ENCODE assay signal across 25 mouse cellular contexts in the genomic region with DNA sequence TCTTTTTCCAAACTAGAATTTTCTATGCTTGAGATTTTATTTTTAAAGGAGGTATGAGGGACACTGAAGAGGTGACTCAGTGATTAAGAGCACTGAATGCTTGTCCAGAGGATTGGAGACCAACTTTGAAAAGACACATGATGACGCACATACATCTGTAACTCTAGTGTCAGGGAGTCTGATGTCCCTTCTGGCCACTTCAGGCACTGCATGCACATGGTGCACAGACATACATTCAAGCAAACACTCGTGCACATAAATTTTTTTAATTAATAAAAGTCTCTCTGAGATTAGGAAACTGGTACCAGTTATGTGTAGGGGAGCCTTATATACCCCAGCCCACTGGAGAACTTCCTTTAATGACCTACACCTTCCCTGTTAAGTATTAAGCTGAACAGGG. TPM values are rescaled to one million over a fixed set of nuclear protein-coding genes. Genes with fewer than 3 reads are reported as not detected.
DNase-seq lines count a peak whose midpoint lies in the region; ATAC-seq and TF ChIP-seq lines count a peak whose summit lies in the region.
"Had no signal": no experiment of that assay in that cellular context is flagged by ENCODE, and none has a peak within 500 bp of the region (broad histone marks: within the 10 kb centered on the region; RNA-seq: fewer than 3 reads in every experiment).

No protein-coding gene starts in this region.

- H3K27ac ChIP-seq in heart, adult 2 months, result no peak overlapping the region
- H3K27ac ChIP-seq in liver, embryonic 14.5 days, result no peak overlapping the region
- no peak overlapping the region for H3K27ac ChIP-seq in liver, embryonic 12.5 days
- H3K27ac ChIP-seq in MEL (ENCODE audit: control insufficient read depth, low read depth, low read length), result no peak overlapping the region
- H3K27ac ChIP-seq: embryonic facial prominence, embryonic 15.5 days; forebrain, embryonic 10.5 days; forebrain, embryonic 15.5 days; heart, embryonic 13.5 days; hindbrain, embryonic 13.5 days; intestine, embryonic 15.5 days had no signal

- no peak for ATAC-seq in liver, embryonic 14.5 days (ENCODE audit: insufficient read depth)
- no peak for ATAC-seq in liver, embryonic 12.5 days
- ATAC-seq: activated CD4-positive, CD25-positive, alpha-beta regulatory T cell, adult 4 months; forebrain, embryonic 15.5 days; intestine, embryonic 15.5 days had no signal

- TF ChIP-seq POLR2A in heart, adult 2 months (IDR thresholded peaks at IDR 0.05; ENCODE audit: insufficient read depth, low read depth, low read length), result no peak
- no peak for TF ChIP-seq POLR2A in MEL (IDR thresholded peaks at IDR 0.05; ENCODE audit: control insufficient read depth in 1 of 2, insufficient read depth in 1 of 2, low read depth in 1 of 2, low read length in 2 of 2, poor library complexity in 1 of 2)

- WGBS in heart, adult 2 months, result 81% methylated on average over 2 of the region's 2 CpGs
- 53% methylated on average over 2 of the region's 2 CpGs for WGBS in liver, embryonic 14.5 days (ENCODE audit: insufficient replicate concordance)
- 54% methylated on average over 2 of the region's 2 CpGs for WGBS in liver, embryonic 12.5 days (ENCODE audit: insufficient replicate concordance)

- no peak for TF ChIP-seq RAD21 in MEL (IDR thresholded peaks at IDR 0.05; ENCODE audit: low read depth, low read length)

- peak; percentile 30 for TF ChIP-seq CTCF in heart, adult 2 months (IDR thresholded peaks at IDR 0.05)
- TF ChIP-seq CTCF in liver, embryonic 14.5 days (IDR thresholded peaks at IDR 0.05; ENCODE audit: low read depth), result peak; percentile 18; the same call in 1 of the 2 replicates
- TF ChIP-seq CTCF in E14TG2a.4 (conservative IDR thresholded peaks at IDR 0.05; ENCODE audit: low read length) (0 out of 2 replicates have a peak, but pooled peaks have one; percentile 4), MEL (IDR thresholded peaks at IDR 0.05 in 2 of 3, conservative IDR thresholded peaks at IDR 0.05 in 1 of 3; ENCODE audit: control insufficient read depth in 1 of 3, insufficient read depth in 1 of 3, low read depth in 2 of 3, low read length in 3 of 3, poor library complexity in 1 of 3, severe bottlenecking in 1 of 3) (peak; percentile 7 to 27 (median 17); a peak in 5 of 6 replicates)

- H3K27me3 ChIP-seq in heart, adult 2 months (ENCODE audit: control insufficient read depth, insufficient read depth, low read length), result no peaks in the 10 kb centered on the region
- H3K27me3 ChIP-seq in liver, embryonic 14.5 days (ENCODE audit: control insufficient read depth, insufficient read depth, low read length), result no peaks in the 10 kb centered on the region
- H3K27me3 ChIP-seq in liver, embryonic 12.5 days (replicated peaks), result no peaks in the 10 kb centered on the region
- H3K27me3 ChIP-seq in E14TG2a.4 (ENCODE audit: insufficient read depth, low read length) (no peaks in the 10 kb centered on the region), MEL (ENCODE audit: control insufficient read depth in 1 of 2, insufficient read depth in 2 of 2, low read length in 2 of 2) (no peaks in the 10 kb centered on the region)
- H3K27me3 ChIP-seq: CH12.LX; embryonic facial prominence, embryonic 15.5 days; forebrain, embryonic 15.5 days; heart, embryonic 13.5 days; hindbrain, embryonic 13.5 days; intestine, embryonic 15.5 days had no signal

- DNase-seq in heart, adult 2 months, result no peak
- no peak for DNase-seq in heart, postnatal 25 days (ENCODE audit: low spot score)
- no peak for DNase-seq in liver, embryonic 14.5 days (ENCODE audit: low read depth in 3 of 3, low spot score in 3 of 3)
- peak; percentile 26 for DNase-seq in MEL (ENCODE audit: low read depth, low spot score)
- DNase-seq in cerebellum, adult 18-20 months, result no peak
- no peak for DNase-seq in adrenal gland, postnatal 25 days
- DNase-seq: adrenal gland, postnatal 14 days; cerebellum, adult 8-10 months; cerebellum, postnatal 14 days; embryo, embryonic 11 days; gastrocnemius, postnatal 10 days; heart, postnatal 4 days had no signal

- TF ChIP-seq EP300 in heart, adult 2 months (IDR thresholded peaks at IDR 0.05; ENCODE audit: insufficient read depth, low read depth, low read length), result no peak
- TF ChIP-seq EP300 in liver, embryonic 14.5 days (IDR thresholded peaks at IDR 0.05; ENCODE audit: low read depth), result no peak
- TF ChIP-seq EP300 in MEL (IDR thresholded peaks at IDR 0.05; ENCODE audit: low read depth in 1 of 2, low read length in 2 of 2), result no peak

- H3K79me2 ChIP-seq in heart, adult 2 months (replicated peaks; ENCODE audit: control insufficient read depth, insufficient read depth, low read length), result no peaks in the 10 kb centered on the region
- H3K79me2 ChIP-seq in MEL (ENCODE audit: control insufficient read depth, insufficient read depth, low read length, poor library complexity), result no peaks in the 10 kb centered on the region

- intact Hi-C loops in heart, adult 2 months (cut with DNase I), result no loop called here
- intact Hi-C loops in heart, postnatal 25 days (cut with DNase I), result no loop called here

- no peak overlapping the region for H3K4me2 ChIP-seq in liver, embryonic 14.5 days (ENCODE audit: low read depth)
- no peak overlapping the region for H3K4me2 ChIP-seq in liver, embryonic 12.5 days
- H3K4me2 ChIP-seq: embryonic facial prominence, embryonic 15.5 days; forebrain, embryonic 15.5 days; heart, embryonic 13.5 days; hindbrain, embryonic 13.5 days; intestine, embryonic 15.5 days had no signal

- no peak overlapping the region for H3K9ac ChIP-seq in heart, adult 2 months (ENCODE audit: low read depth, low read length)
- H3K9ac ChIP-seq in liver, embryonic 14.5 days (replicated peaks), result no peak overlapping the region
- H3K9ac ChIP-seq in liver, embryonic 12.5 days, result no peak overlapping the region
- no peak overlapping the region for H3K9ac ChIP-seq in MEL (ENCODE audit: control insufficient read depth, low read depth, low read length, poor library complexity, severe bottlenecking)
- H3K9ac ChIP-seq: embryonic facial prominence, embryonic 15.5 days; forebrain, embryonic 15.5 days; heart, embryonic 13.5 days; hindbrain, embryonic 13.5 days; intestine, embryonic 15.5 days had no signal

- no peak overlapping the region for H3K4me3 ChIP-seq in heart, adult 2 months
- no peak overlapping the region for H3K4me3 ChIP-seq in liver, embryonic 14.5 days (ENCODE audit: insufficient read depth in 1 of 2, low read depth in 2 of 2, low read length in 2 of 2)
- H3K4me3 ChIP-seq in liver, embryonic 12.5 days, result no peak overlapping the region
- H3K4me3 ChIP-seq in E14TG2a.4 (replicated peaks; ENCODE audit: low read length), result no peak overlapping the region
- no peak overlapping the region for H3K4me3 ChIP-seq in MEL (ENCODE audit: control insufficient read depth in 1 of 2, insufficient read depth in 1 of 2, low read depth in 2 of 2, low read length in 2 of 2)
- H3K4me3 ChIP-seq: embryonic facial prominence, embryonic 15.5 days; erythroblast, embryonic 14.5 days; forebrain, embryonic 10.5 days; forebrain, embryonic 15.5 days; heart, embryonic 13.5 days; hindbrain, embryonic 13.5 days; intestine, embryonic 15.5 days had no signal

- no peaks in the 10 kb centered on the region for H3K36me3 ChIP-seq in heart, adult 2 months (ENCODE audit: control insufficient read depth, insufficient read depth, low read length)
- H3K36me3 ChIP-seq in liver, embryonic 14.5 days (replicated peaks; ENCODE audit: control insufficient read depth, insufficient read depth, low read depth), result no peaks in the 10 kb centered on the region
- no peaks in the 10 kb centered on the region for H3K36me3 ChIP-seq in liver, embryonic 12.5 days
- no peaks in the 10 kb centered on the region for H3K36me3 ChIP-seq in E14TG2a.4 (ENCODE audit: insufficient read depth, low read length)
- peaks cover 0 to 16% of the 10 kb centered on the region in 2 experiments; a peak in 2 of 4 replicates for H3K36me3 ChIP-seq in MEL (ENCODE audit: control insufficient read depth in 1 of 2, insufficient read depth in 2 of 2, low read length in 2 of 2)
- H3K36me3 ChIP-seq: embryonic facial prominence, embryonic 15.5 days; forebrain, embryonic 10.5 days; forebrain, embryonic 15.5 days; heart, embryonic 13.5 days; hindbrain, embryonic 13.5 days; intestine, embryonic 15.5 days had no signal

- peaks cover 4% of the 10 kb centered on the region for H3K4me1 ChIP-seq in heart, adult 2 months (ENCODE audit: control insufficient read depth, insufficient read depth, low read length)
- H3K4me1 ChIP-seq in liver, embryonic 14.5 days (replicated peaks; ENCODE audit: control insufficient read depth in 2 of 2, insufficient read depth in 2 of 2, low read length in 1 of 2), result no peaks in the 10 kb centered on the region
- no peaks in the 10 kb centered on the region for H3K4me1 ChIP-seq in liver, embryonic 12.5 days
- H3K4me1 ChIP-seq in E14TG2a.4 (replicated peaks; ENCODE audit: low read depth, low read length), result no peaks in the 10 kb centered on the region
- peaks cover 17 to 24% of the 10 kb centered on the region in 2 experiments for H3K4me1 ChIP-seq in MEL (ENCODE audit: control insufficient read depth in 1 of 2, insufficient read depth in 2 of 2, low read length in 2 of 2)
- H3K4me1 ChIP-seq: embryonic facial prominence, embryonic 15.5 days; forebrain, embryonic 10.5 days; forebrain, embryonic 15.5 days; hindbrain, embryonic 13.5 days; intestine, embryonic 15.5 days had no signal

- no peaks in the 10 kb centered on the region for H3K9me3 ChIP-seq in liver, embryonic 14.5 days (ENCODE audit: control insufficient read depth, low read length)
- H3K9me3 ChIP-seq in liver, embryonic 12.5 days (replicated peaks), result no peaks in the 10 kb centered on the region
- H3K9me3 ChIP-seq in E14TG2a.4 (ENCODE audit: low read length), result peaks cover 20% of the 10 kb centered on the region
- no peaks in the 10 kb centered on the region for H3K9me3 ChIP-seq in MEL (replicated peaks; ENCODE audit: insufficient read depth, low read length)
- H3K9me3 ChIP-seq: embryonic facial prominence, embryonic 15.5 days; forebrain, embryonic 10.5 days; forebrain, embryonic 15.5 days; heart, embryonic 13.5 days; hindbrain, embryonic 13.5 days; intestine, embryonic 15.5 days had no signal

RNA-seq across cellular contexts. Expression of a gene that starts 10.5 kb away (rescaled TPM):
- 1 to 10 TPM; 3.7 to 5.0 TPM for total RNA-seq in heart, adult 2 months (2021)
- 2.2 and 3.1 TPM in 2 replicates for polyA plus RNA-seq in heart, adult 2 months (2012; rRNA removed)
- total RNA-seq in heart, postnatal 25 days (2021), result 10 to 100 TPM in 1 of 2 experiments, 1 to 10 TPM in 1; 9.6 to 10.5 TPM
- 0.02 and 0.03 TPM in 2 replicates for polyA plus RNA-seq in liver, embryonic 14.5 days (2012; rRNA removed)
- 0.01 and 0.08 TPM in 2 replicates for polyA plus RNA-seq in liver, embryonic 14.5 days (2014; fragmentation: Nextera tagmentation; extraction: Ambion mirVana)
- 0.02 and 0.05 TPM in 2 replicates for polyA plus RNA-seq in liver, embryonic 12.5 days (2016; fragmentation: Nextera tagmentation; extraction: Ambion mirVana)
- not detected in 2 replicates for total RNA-seq in MEL (2012; rRNA removed)
- under 1 TPM in 1 of 2 experiments, not detected in 1; 0.03 TPM for polyA plus RNA-seq in MEL (2012; ENCODE audit: insufficient read depth in 1 of 2, insufficient read length in 2 of 2, low read depth in 1 of 2, low replicate concordance in 2 of 2, missing spikeins in 1 of 2)
- total RNA-seq in adrenal gland, postnatal 25 days (2021), result 3.6 and 4.6 TPM in 2 replicates
- polyA plus RNA-seq: erythroblast, embryonic 14.5 days had no signal

RNA-seq across cellular contexts. Expression of a gene that starts 10.5 kb away (rescaled TPM):
- 1 to 10 TPM; 1.3 to 1.8 TPM for total RNA-seq in heart, adult 2 months (2021)
- 3.3 TPM in 2 replicates for polyA plus RNA-seq in heart, adult 2 months (2012; rRNA removed)
- total RNA-seq in heart, postnatal 25 days (2021), result 1 to 10 TPM; 3.3 to 3.7 TPM
- polyA plus RNA-seq in liver, embryonic 14.5 days (2012; rRNA removed), result 0.02 and 0.10 TPM in 2 replicates
- 0.10 and 0.11 TPM in 2 replicates for polyA plus RNA-seq in liver, embryonic 14.5 days (2014; fragmentation: Nextera tagmentation; extraction: Ambion mirVana)
- 0.15 and 0.18 TPM in 2 replicates for polyA plus RNA-seq in liver, embryonic 12.5 days (2016; fragmentation: Nextera tagmentation; extraction: Ambion mirVana)
- 0.19 and 0.65 TPM in 2 replicates for total RNA-seq in MEL (2012; rRNA removed)
- under 1 TPM in 1 of 2 experiments, not detected in 1; 0.47 TPM for polyA plus RNA-seq in MEL (2012; ENCODE audit: insufficient read depth in 1 of 2, insufficient read length in 2 of 2, low read depth in 1 of 2, low replicate concordance in 2 of 2, missing spikeins in 1 of 2)
- 1.7 and 2.9 TPM in 2 replicates for total RNA-seq in adrenal gland, postnatal 25 days (2021)
- total RNA-seq: CH12.LX; common myeloid progenitor, adult 5-6 weeks; ES-E14 had no signal
